Comparison of ENCODE assay signal across 16 mouse cellular contexts in the genomic region with DNA sequence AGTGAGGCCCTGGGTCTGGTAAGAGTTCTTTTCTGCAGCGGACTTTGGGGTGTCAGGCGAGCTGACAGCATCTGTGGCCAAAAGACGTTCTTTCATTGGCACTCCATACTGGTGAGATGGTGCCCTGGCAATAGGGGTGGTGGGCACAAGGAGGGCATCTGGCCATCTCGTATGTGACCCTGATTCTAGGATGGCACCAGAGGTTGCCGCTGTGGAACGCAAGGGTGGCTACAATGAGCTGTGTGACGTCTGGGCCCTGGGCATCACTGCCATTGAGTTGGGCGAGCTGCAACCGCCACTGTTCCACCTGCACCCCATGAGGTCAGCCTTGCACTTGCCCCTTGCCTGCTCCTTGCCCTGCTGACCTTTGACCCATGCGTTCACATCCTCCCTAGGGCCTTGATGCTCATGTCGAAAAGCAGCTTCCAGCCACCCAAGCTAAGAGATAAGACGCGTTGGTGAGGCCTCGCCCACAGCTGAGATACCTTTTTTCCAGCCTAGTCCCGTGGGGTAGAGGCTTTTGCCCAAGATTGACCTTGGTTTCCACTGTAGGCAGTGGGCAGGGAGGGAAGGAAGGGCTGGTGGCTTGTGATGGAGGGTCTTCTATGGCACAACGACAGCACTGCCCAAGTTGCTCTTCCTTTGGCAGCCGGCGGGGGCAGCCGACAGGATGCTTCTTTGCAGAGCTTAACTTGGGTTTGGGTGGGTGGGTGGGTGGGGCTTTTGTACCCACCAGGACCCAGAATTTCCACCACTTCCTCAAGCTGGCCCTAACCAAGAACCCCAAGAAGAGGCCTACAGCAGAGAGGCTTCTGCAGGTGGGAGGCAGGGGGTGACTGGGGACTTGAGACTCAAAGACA. TPM values are rescaled to one million over a fixed set of nuclear protein-coding genes. Genes with fewer than 3 reads are reported as not detected.
DNase-seq lines count a peak whose midpoint lies in the region; ATAC-seq and TF ChIP-seq lines count a peak whose summit lies in the region.
"Had no signal": no experiment of that assay in that cellular context is flagged by ENCODE, and none has a peak within 500 bp of the region (broad histone marks: within the 10 kb centered on the region; RNA-seq: fewer than 3 reads in every experiment).

No protein-coding gene starts in this region.

- WGBS in liver, embryonic 11.5 days: 73% methylated on average over 19 of the region's 19 CpGs
- WGBS in liver, postnatal 0 days (ENCODE audit: insufficient replicate concordance): 64% methylated on average over 19 of the region's 19 CpGs

- ATAC-seq in liver, embryonic 11.5 days (replicated peaks; ENCODE audit: low FRiP score): no peak
- no peak for ATAC-seq in liver, postnatal 0 days
- ATAC-seq: activated CD4-positive, CD25-positive, alpha-beta regulatory T cell, adult 4 months; midbrain, embryonic 15.5 days had no signal

- TF ChIP-seq EP300 in liver, postnatal 0 days (IDR thresholded peaks at IDR 0.05; ENCODE audit: low read depth): no peak

- no peak overlapping the region for H3K4me3 ChIP-seq in liver, embryonic 11.5 days (ENCODE audit: low read depth, low read length)
- no peak overlapping the region for H3K4me3 ChIP-seq in liver, postnatal 0 days (ENCODE audit: low read depth, low read length)
- H3K4me3 ChIP-seq: embryonic facial prominence, embryonic 12.5 days; limb, embryonic 12.5 days; stomach, embryonic 15.5 days had no signal

- DNase-seq in cerebellum, adult 9-11 months: peak; percentile 62
- DNase-seq in cerebellum, postnatal 10 days: no peak
- no peak for DNase-seq in liver, embryonic 11.5 days (ENCODE audit: low spot score)
- DNase-seq in liver: no peak
- peak; percentile 22 for DNase-seq in R1 (ENCODE audit: low read depth, low spot score)
- DNase-seq in liver, postnatal 0 days: no peak
- no peak for DNase-seq in left cerebral cortex, adult 11 months (ENCODE audit: low spot score)
- DNase-seq in natural killer cell, adult 2 months (ENCODE audit: low spot score in 2 of 2): no peak
- DNase-seq: cerebellum, adult 11 months; kidney, adult 8-10 months had no signal

- peak; percentile 24; the same call in 1 of the 2 replicates for TF ChIP-seq CTCF in liver, postnatal 0 days (IDR thresholded peaks at IDR 0.05; ENCODE audit: low read depth)

- H3K27me3 ChIP-seq in liver, embryonic 11.5 days (replicated peaks; ENCODE audit: control insufficient read depth, insufficient read depth, low read length): no peaks in the 10 kb centered on the region
- no peaks in the 10 kb centered on the region for H3K27me3 ChIP-seq in liver, postnatal 0 days (ENCODE audit: insufficient read depth, low read length)
- H3K27me3 ChIP-seq: embryonic facial prominence, embryonic 12.5 days; limb, embryonic 12.5 days; neural tube, embryonic 13.5 days; stomach, embryonic 15.5 days had no signal

- H3K4me1 ChIP-seq in liver, embryonic 11.5 days (replicated peaks; ENCODE audit: control insufficient read depth, insufficient read depth, low read length): peaks cover 34% of the 10 kb centered on the region
- peaks cover 33% of the 10 kb centered on the region for H3K4me1 ChIP-seq in liver, postnatal 0 days (ENCODE audit: insufficient read depth)

- no peak overlapping the region for H3K27ac ChIP-seq in liver, embryonic 11.5 days (ENCODE audit: low read depth, low read length)
- no peak overlapping the region for H3K27ac ChIP-seq in liver, postnatal 0 days (ENCODE audit: low read depth)
- H3K27ac ChIP-seq: embryonic facial prominence, embryonic 12.5 days; limb, embryonic 12.5 days; midbrain, embryonic 15.5 days; neural tube, embryonic 13.5 days; stomach, embryonic 15.5 days had no signal

- H3K36me3 ChIP-seq in liver, embryonic 11.5 days (ENCODE audit: control insufficient read depth, insufficient read depth, low read length): peaks cover 17% of the 10 kb centered on the region
- H3K36me3 ChIP-seq in liver, postnatal 0 days (replicated peaks; ENCODE audit: insufficient read depth, low read length): peaks cover 37% of the 10 kb centered on the region

- H3K9me3 ChIP-seq in liver, embryonic 11.5 days (ENCODE audit: control insufficient read depth, low read length): no peaks in the 10 kb centered on the region
- no peaks in the 10 kb centered on the region for H3K9me3 ChIP-seq in liver, postnatal 0 days (ENCODE audit: low read length)
- H3K9me3 ChIP-seq: embryonic facial prominence, embryonic 12.5 days; limb, embryonic 12.5 days; midbrain, embryonic 15.5 days; neural tube, embryonic 13.5 days; stomach, embryonic 15.5 days had no signal

- H3K9ac ChIP-seq in liver, embryonic 11.5 days (ENCODE audit: low read depth, low read length): no peak overlapping the region
- H3K9ac ChIP-seq in liver, postnatal 0 days (replicated peaks): no peak overlapping the region
- H3K9ac ChIP-seq: embryonic facial prominence, embryonic 12.5 days; limb, embryonic 12.5 days; midbrain, embryonic 15.5 days; neural tube, embryonic 13.5 days; stomach, embryonic 15.5 days had no signal

- peak overlapping the region; percentile 22; the same call in 1 of the 2 replicates for H3K4me2 ChIP-seq in liver, embryonic 11.5 days
- peak overlapping the region; percentile 94 for H3K4me2 ChIP-seq in liver, postnatal 0 days (ENCODE audit: low read depth, low read length)
- H3K4me2 ChIP-seq: embryonic facial prominence, embryonic 12.5 days; midbrain, embryonic 15.5 days had no signal

RNA-seq across cellular contexts. Expression of gene Map4k2, which starts 2.4 kb away (rescaled TPM):
- polyA plus RNA-seq in liver, embryonic 11.5 days (2014; fragmentation: Nextera tagmentation; extraction: Ambion mirVana): 12.9 and 14.2 TPM in 2 replicates
- 5.6 and 5.7 TPM in 2 replicates for polyA plus RNA-seq in liver, postnatal 0 days (2015; fragmentation: Nextera tagmentation; extraction: Ambion mirVana)

RNA-seq across cellular contexts. Expression of gene Men1, which starts 8.5 kb away (rescaled TPM):
- polyA plus RNA-seq in liver, embryonic 11.5 days (2014; fragmentation: Nextera tagmentation; extraction: Ambion mirVana): 53.8 and 59.7 TPM in 2 replicates
- 10.0 and 11.1 TPM in 2 replicates for polyA plus RNA-seq in liver, postnatal 0 days (2015; fragmentation: Nextera tagmentation; extraction: Ambion mirVana)

RNA-seq across cellular contexts. Expression of gene Sf1, which starts 20.2 kb away (rescaled TPM):
- polyA plus RNA-seq in liver, embryonic 11.5 days (2014; fragmentation: Nextera tagmentation; extraction: Ambion mirVana): 194 and 203 TPM in 2 replicates
- 34.6 and 35.7 TPM in 2 replicates for polyA plus RNA-seq in liver, postnatal 0 days (2015; fragmentation: Nextera tagmentation; extraction: Ambion mirVana)

RNA-seq across cellular contexts. Expression of gene Cdc42bpg, which starts 37.0 kb away (rescaled TPM):
- polyA plus RNA-seq in liver, embryonic 11.5 days (2014; fragmentation: Nextera tagmentation; extraction: Ambion mirVana): 0.26 and 1.2 TPM in 2 replicates
- polyA plus RNA-seq in liver, postnatal 0 days (2015; fragmentation: Nextera tagmentation; extraction: Ambion mirVana): 0.27 and 0.35 TPM in 2 replicates

RNA-seq across cellular contexts. Expression of gene Pygm, which starts 40.9 kb away (rescaled TPM):
- polyA plus RNA-seq in liver, embryonic 11.5 days (2014; fragmentation: Nextera tagmentation; extraction: Ambion mirVana): 1.4 and 4.3 TPM in 2 replicates
- polyA plus RNA-seq in liver, postnatal 0 days (2015; fragmentation: Nextera tagmentation; extraction: Ambion mirVana): 2.5 and 8.9 TPM in 2 replicates

Comparison
In these comparisons a context has a peak if more than half of its experiments do, and no peak if none do; other contexts are left out.
1. DNase-seq: peak in cerebellum, adult 9-11 months (single experiment) and R1 (single experiment); none in cerebellum, postnatal 10 days (0 of 2), liver, embryonic 11.5 days (single experiment), liver (single experiment), liver, postnatal 0 days (single experiment), left cerebral cortex, adult 11 months (single experiment) and natural killer cell, adult 2 months (0 of 2).